Mouse (Mus musculus): Measurements from ENCODE around the gene Dcx.

Gene Dcx

DNA sequence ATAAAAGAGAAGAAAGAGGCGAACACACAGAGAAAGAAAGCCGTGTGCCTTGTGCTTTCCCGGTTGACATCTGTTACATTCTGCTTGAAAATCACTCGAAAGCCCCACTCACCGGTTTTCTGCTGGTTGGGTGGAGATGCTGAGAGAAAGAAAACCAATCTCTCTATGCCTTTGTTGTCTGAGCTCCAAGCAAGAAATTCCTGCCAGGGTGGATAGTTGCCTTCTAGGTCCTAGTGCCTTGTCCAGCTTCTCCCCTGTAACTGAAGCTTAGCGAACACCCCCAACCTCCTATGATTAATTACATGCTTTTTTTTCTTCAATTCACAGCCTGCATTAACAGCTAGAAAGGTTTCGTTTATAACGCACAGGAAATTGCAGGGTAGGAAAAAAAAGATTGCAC lies at the start of gene Dcx:
TSS of gene Dcx (minus strand) at position 354 of the 400 bp plus-strand sequence.
- no peak for DNase-seq (ENCODE audit: low read depth)

DNA sequence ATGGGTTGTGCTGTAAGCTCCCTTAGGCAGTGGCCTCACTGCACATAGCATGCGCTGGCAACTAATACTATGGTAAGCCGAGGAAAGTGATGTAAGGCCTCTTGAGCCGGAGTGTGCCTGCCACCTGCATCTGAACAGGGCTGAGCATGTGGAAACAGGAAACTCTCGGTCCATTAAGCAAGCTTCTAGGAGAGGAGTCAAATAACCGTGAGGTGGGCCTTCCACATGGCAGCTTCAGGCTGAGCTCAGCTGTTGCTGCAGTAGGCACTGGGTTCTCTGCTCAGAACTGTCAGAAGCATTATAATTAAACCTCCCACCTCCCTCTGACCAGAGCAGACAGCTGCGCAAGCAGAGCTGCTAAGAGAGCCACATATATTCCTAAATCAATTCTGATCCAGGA lies 33.1 kb upstream of the Dcx start:
- DNase-seq (ENCODE audit: low read depth): no peak

DNA sequence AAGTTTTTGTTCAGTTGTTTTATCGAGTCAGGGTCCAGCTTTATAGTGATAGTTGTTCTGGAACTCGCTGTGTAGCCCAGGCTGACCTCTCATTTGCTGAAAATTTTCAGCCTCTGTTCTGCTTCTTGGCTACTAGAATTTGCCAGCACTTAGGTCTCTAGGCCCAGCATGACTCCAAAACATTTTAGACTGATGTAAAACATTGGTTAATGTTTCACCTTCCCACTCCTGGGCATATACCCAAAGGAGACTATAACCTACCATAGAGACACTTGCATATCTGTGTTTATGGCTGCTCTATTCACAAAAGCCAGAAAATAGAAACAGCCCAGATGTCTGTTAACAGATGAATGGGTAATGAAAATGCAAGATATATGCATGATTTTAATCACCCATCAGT lies 560 bp upstream of the Dcx start:
- no peak for DNase-seq (ENCODE audit: low read depth)

DNA sequence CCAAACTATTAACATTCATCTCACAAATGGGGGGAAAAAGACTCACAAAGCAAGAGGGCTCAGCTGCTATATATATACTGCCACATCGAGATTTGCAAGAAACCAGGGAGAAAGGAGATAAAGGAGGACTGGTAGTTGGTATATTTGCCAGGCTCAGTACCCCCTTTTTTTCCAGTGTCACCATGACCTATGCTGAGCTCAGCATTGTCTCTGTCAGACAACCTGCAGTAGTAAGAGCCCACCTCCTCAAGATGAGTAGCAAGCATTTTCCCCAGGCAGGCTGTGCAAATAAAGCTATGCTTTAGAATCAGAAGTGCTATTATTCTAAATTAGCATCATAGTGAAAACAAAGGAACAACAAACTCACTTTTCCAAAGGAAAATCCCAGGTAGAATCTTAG lies 581 bp downstream of the Dcx start:
- DNase-seq (ENCODE audit: low read depth): no peak

- DNase-seq (ENCODE audit: low read depth): no peak
These were observed 1.5 kb downstream of the Dcx start for GRCm38 (mm10) chrX:143931400-143932185.

GRCm38 (mm10) chrX:143922070-143922469 lies 11.0 kb downstream of the Dcx start:
- no peak for DNase-seq (ENCODE audit: low read depth)

DNA sequence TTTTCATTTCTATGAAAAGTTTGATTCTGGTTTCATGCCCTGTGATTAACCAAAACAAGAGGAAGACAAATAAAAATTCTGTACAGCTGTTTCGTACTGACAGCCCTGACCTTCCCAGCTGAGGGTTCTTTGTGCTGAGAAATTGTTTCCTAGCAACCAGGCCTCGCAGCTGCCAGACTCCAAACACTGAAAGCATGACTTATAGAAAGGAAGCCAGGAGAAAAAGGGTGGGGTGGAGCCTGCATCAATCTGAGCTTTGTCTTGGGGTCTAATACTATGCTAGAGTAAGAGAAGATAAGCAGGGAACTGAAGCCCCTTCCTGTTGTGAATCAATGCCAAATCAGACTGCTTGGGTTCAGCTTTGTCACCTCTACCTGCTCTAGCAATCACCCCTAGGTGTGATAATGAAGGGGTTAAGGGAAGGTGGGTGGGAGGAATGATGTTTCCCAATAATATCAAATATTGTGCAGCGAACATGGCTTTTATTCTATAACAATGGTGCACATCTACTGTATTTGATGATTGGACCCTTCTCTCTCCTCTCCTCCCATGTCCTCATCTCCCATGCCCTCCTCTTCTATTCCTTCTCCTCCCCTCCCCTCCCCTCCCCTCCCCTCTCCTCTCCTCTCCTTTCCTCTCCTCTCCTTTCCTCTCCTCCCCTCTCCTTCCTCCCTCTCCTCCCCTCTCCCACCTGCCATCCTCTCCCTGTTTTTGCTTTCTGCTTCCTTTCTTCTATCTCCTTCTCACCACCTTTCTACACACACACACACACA lies 26.2 kb downstream of the Dcx start:
- peak; percentile 20 for DNase-seq (ENCODE audit: low read depth)

DNA sequence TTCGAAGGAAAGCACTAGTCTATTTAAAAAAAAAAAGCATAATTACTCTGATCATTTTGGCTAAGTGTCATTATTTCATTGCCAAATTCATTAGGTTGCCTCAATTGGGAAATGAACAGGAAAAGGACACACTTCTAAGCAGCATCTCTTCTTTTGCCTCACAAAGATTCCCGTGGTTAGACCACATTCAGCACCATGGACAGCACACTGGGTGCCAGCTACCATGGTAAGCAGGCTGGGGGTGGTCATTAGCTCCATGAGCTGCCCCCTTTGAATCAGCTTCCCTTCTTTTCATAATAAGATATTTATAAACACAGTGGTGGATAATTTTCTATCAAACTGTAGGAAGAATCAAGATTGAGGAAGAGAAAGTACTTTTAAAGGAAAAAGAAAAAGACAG lies 28.4 kb downstream of the Dcx start:
- peak; percentile 60 for DNase-seq (ENCODE audit: low read depth)

GRCm38 (mm10) chrX:143902300-143902699 lies 30.8 kb downstream of the Dcx start:
- DNase-seq (ENCODE audit: low read depth): no peak

DNA sequence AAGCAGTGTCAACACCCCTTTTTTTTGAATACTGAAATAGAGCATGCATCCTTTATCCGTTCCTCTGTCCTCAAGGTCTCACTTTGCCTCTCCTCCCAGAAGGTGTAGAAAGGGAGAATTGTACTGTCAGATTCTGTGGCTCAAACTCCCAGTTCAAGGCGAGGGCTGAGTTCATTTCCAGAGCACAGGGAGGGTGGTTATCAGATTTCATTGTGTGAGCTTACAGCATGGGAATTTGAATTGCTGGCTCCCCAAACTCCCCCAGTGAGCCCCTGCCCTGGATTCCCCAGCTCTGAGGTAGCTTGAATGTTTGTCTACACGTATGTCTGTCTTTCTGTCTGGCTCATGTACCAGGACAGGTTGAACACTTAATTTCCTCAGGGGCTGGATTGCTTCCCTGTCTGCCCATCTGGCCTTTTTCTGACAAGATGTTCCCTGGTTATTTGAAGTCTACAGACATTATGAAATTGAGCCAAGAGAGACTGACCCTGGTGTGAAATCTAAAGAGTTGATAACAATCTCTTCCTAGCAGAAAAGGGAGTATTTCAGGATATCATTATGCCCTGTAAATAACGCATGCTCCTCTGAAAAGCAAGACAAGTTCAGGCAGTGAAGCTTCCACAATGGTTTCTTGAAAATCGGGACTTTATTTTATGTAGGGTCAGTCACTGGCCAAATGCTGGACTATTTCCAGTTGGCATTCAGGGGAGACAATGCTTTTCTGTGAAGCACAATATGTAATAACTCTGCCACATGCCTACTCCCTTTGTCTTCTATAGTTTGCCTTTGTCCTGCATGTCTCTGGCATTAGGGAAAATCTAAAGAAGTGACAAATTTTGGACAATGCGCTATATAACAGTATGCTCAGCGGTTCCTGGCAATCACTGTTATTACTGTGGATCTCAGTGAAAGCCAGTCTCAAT lies 35.5 kb downstream of the Dcx start:
- no peak for DNase-seq (ENCODE audit: low read depth)

DNA sequence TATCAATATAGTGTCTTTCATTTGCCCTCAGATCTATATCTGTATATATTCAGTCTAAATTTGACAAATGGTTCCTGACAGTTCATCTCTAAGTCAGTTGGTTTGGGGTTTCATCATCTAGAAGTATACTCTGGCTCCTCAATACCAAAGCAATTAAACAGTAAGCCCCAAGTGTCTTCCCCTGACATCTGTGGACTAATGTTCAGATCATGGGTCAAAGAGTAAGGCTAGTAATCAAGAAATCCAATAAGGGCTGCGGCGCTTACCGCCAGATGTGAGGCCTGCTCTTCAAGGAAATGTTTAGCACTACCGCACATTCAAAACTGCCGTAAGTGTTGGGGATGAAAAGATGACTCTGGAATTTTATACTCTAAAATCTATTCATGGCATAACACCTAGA lies 36.2 kb downstream of the Dcx start:
- DNase-seq (ENCODE audit: low read depth): no peak

DNA sequence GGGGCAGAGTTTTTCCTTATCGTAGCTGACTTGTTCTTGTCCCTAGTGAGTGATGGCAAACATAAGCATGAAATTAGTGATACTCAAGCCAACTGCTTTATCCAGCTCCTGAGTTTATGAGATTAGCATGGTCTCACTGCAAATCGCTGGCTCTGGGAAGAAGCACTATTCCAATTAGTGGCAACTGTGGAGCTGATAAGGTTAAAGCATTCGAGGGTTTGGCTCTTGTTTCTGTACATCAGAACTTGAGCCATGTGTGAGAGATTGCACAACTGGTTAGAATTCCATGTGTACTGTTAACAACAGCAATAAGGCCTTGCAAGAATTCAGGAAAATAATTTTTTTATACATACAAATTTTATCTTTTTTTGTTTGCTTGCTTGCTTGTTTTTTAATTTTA lies 39.9 kb downstream of the Dcx start:
- DNase-seq (ENCODE audit: low read depth): no peak

- no peak for DNase-seq (ENCODE audit: low read depth)
These were observed 47.3 kb downstream of the Dcx start for GRCm38 (mm10) chrX:143885765-143886164.

GRCm38 (mm10) chrX:143884953-143885352 lies 48.2 kb downstream of the Dcx start:
- no peak for DNase-seq (ENCODE audit: low read depth)

- no peak for DNase-seq (ENCODE audit: low read depth)
These were observed 48.8 kb downstream of the Dcx start for GRCm38 (mm10) chrX:143884299-143884698.

- no peak for DNase-seq (ENCODE audit: low read depth)
These were observed 51.2 kb downstream of the Dcx start for GRCm38 (mm10) chrX:143881806-143882468.

- DNase-seq (ENCODE audit: low read depth): no peak
These were observed 53.5 kb downstream of the Dcx start for GRCm38 (mm10) chrX:143879631-143880030.

GRCm38 (mm10) chrX:143867129-143867664 lies 65.9 kb downstream of the Dcx start:
- no peak for DNase-seq (ENCODE audit: low read depth)

- DNase-seq (ENCODE audit: low read depth): no peak
These were observed 81.8 kb downstream of the Dcx start for GRCm38 (mm10) chrX:143851351-143851750.

DNA sequence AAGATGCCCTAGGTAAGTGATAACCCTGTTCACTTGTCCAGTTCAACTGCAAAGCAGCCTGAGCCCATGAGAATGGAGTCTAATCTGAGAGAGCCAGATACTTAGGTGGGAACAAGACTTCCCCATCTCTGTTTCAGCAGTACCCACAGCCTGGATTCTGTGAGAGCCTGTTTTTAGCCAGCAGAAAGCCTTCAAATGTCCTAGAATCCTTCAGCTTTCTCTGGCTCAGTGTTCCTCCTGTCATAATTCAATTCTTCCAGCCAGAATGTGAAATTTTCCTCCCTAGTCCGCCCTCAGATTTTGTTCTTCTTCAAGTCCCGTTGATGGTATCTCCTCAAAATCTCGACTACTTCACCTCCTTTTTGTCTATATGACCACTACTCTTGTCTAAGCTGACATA lies 83.1 kb downstream of the Dcx start:
- no peak for DNase-seq (ENCODE audit: low read depth)

- DNase-seq (ENCODE audit: low read depth): no peak
These were observed 86.5 kb downstream of the Dcx start for GRCm38 (mm10) chrX:143846637-143847036.

- DNase-seq (ENCODE audit: low read depth): peak; percentile 89
These were observed 105.9 kb downstream of the Dcx start, which contains the start of gene Capn6 for GRCm38 (mm10) chrX:143827212-143827611. Capn6 (minus strand) TSS chrX:143827414.
